Mouse (Mus musculus): Measurements from ENCODE around the gene Ino80d.

GRCm38 (mm10) chr1:63089795-63090194, 24.7 kb downstream of the Ino80d start:
- TF ChIP-seq GATA1 (IDR thresholded peaks at IDR 0.05; ENCODE audit: low read length), result no peak
- no peak for TF ChIP-seq TAL1 (IDR thresholded peaks at IDR 0.05; ENCODE audit: low read length)

Measured in erythroblast, embryonic 14.5 days (primary cell).